Mouse (Mus musculus) heart, embryonic 13.5 days (tissue): ENCODE results near the gene Pitpnc1. TPM values are rescaled to one million over a fixed set of nuclear protein-coding genes. Genes with fewer than 3 reads are reported as not detected.
"Not testable (repeated sequence)": the region's sequence is repeated elsewhere in the genome, so short reads cannot be mapped to it uniquely, and the experiment has no call there.

Experiments used
- ATAC-seq: fragments of 200-750 bp; cut with Nextera tagmentation; 2 replicates; pipeline ENCODE4 v1.8.0; 2017; ENCODE audit warnings: moderate TSS enrichment; ENCODE audit not compliant: insufficient number of reproducible peaks, low FRiP score, low TSS enrichment; ENCODE audit errors: extremely low read depth
- H3K27ac ChIP-seq: fragments of 300-500 bp; sonication (generic); replicated peaks from 2 replicates; pipeline ENCODE4 v1.5.1; 2015; ENCODE audit warnings: moderate library complexity, mild to moderate bottlenecking, inconsistent platforms
- H3K27me3 ChIP-seq: fragments of 300-500 bp; sonication (generic); replicated peaks from 2 replicates; pipeline ENCODE4 v1.6.1; 2015; ENCODE audit warnings: mild to moderate bottlenecking, inconsistent platforms
- H3K36me3 ChIP-seq: fragments of 300-500 bp; sonication (generic); 2 replicates; pipeline ENCODE4 v1.6.1; 2015; ENCODE audit warnings: mild to moderate bottlenecking, inconsistent platforms
- H3K4me1 ChIP-seq: fragments of 300-500 bp; sonication (generic); 2 replicates; pipeline ENCODE4 v1.6.1; 2015; ENCODE audit warnings: inconsistent platforms
- H3K4me2 ChIP-seq: fragments of 300-500 bp; sonication (generic); 2 replicates; pipeline ENCODE4 v1.6.1; 2015; ENCODE audit warnings: inconsistent platforms, mild to moderate bottlenecking, moderate library complexity
- H3K4me3 ChIP-seq: fragments of 300-500 bp; sonication (generic); 2 replicates; pipeline ENCODE4 v1.5.1; 2015; ENCODE audit warnings: moderate library complexity, mild to moderate bottlenecking, inconsistent platforms
- H3K9ac ChIP-seq: fragments of 300-500 bp; sonication (generic); 2 replicates; pipeline ENCODE4 v1.6.1; 2015; ENCODE audit warnings: inconsistent platforms, mild to moderate bottlenecking, moderate library complexity
- H3K9me3 ChIP-seq: fragments of 300-500 bp; sonication (generic); 2 replicates; pipeline ENCODE4 v1.6.1; 2016; ENCODE audit warnings: inconsistent platforms
- WGBS: fragments of 180-500 bp; shearing (Covaris S2); methylation state at CpG from one replicate; pipeline ENCODE4 v1.1.7; 2015; ENCODE audit warnings: mixed read lengths; 5-methylcytosine and 5-hydroxymethylcytosine counted together
- polyA plus RNA-seq: library from polyadenylated mRNA; unstranded; fragments of >200 nt; fragmentation: Nextera tagmentation; extraction: Ambion mirVana; gene quantifications from 2 replicates; pipeline ENCODE4 v1.2.1, GENCODE M21; 2015

Gene Pitpnc1
- 9.3 and 9.9 TPM in 2 replicates for polyA plus RNA-seq

DNA sequence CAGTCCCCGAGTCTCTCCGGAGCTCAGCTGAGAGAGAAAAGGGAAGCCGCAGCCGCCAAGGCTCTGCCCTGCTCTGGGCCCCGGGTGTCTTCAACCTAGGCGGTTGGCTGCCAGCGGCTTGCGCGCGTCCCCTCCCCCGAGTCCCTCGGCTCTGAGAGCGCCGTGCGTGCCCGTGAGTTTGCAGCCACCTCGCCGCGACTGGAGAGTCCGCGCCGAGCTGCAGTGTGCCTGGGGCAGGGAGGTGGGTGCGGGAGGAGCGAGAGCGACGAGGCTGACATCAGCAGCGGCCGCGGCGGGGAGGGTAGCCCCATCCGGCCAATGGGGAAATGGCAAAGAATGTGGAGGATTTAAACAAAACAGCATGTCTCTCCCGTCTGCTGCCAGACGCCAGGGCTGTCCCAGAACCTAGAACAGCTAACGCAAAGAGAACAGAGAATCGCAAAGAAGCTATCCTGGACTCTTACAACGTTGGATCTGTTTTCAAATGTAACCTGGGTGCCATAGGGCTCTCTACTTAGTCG lies at the start of gene Pitpnc1:
TSS of gene Pitpnc1 (minus strand) at position 179 of the 521 bp plus-strand sequence.
- Histone ChIP-seq H3K9me3 (no peaks in the 10 kb centered on the region), H3K36me3 (no peaks in the 10 kb centered on the region), H3K27me3 (no peaks in the 10 kb centered on the region), H3K4me1 (peaks cover 27% of the 10 kb centered on the region), H3K4me2 (peak within 1 kb of the TSS; percentile 95), H3K27ac (peak within 1 kb of the TSS; percentile 88), H3K4me3 (peak within 1 kb of the TSS; percentile 89), H3K9ac (peak within 1 kb of the TSS; percentile 94)
- ATAC-seq = peak; percentile 78
- WGBS = under 1% methylated on average over 37 of the region's 37 CpGs

- H3K9ac ChIP-seq = no peak overlapping the region
- WGBS = 63% methylated on average over 5 of the region's 5 CpGs
- H3K9me3 ChIP-seq = no peaks in the 10 kb centered on the region
- H3K27ac ChIP-seq = no peak overlapping the region
- no peak overlapping the region for H3K4me3 ChIP-seq
- H3K36me3 ChIP-seq = no peaks in the 10 kb centered on the region
- H3K27me3 ChIP-seq = no peaks in the 10 kb centered on the region
- no peak for ATAC-seq
- no peaks in the 10 kb centered on the region for H3K4me1 ChIP-seq
- H3K4me2 ChIP-seq = no peak overlapping the region
These were observed 48.3 kb upstream of the Pitpnc1 start for GRCm38 (mm10) chr11:107518645-107519429.

GRCm38 (mm10) chr11:107516387-107516786 lies 45.9 kb upstream of the Pitpnc1 start:
- ATAC-seq = no peak
- Histone ChIP-seq H3K36me3 (no peaks in the 10 kb centered on the region), H3K27ac (no peak overlapping the region), H3K9ac (no peak overlapping the region), H3K4me3 (no peak overlapping the region), H3K4me1 (peaks cover 6% of the 10 kb centered on the region; the same call in 1 of the 2 replicates), H3K4me2 (no peak overlapping the region), H3K9me3 (no peaks in the 10 kb centered on the region), H3K27me3 (no peaks in the 10 kb centered on the region)
- WGBS = 89% methylated on average over 2 of the region's 2 CpGs

GRCm38 (mm10) chr11:107513047-107513446 lies 42.5 kb upstream of the Pitpnc1 start:
- H3K9me3 ChIP-seq = no peaks in the 10 kb centered on the region
- H3K4me3 ChIP-seq = no peak overlapping the region
- no peak for ATAC-seq
- no peak overlapping the region for H3K9ac ChIP-seq
- H3K36me3 ChIP-seq = no peaks in the 10 kb centered on the region
- peak overlapping the region; percentile 21 for H3K27ac ChIP-seq
- H3K4me2 ChIP-seq = 0 out of 2 replicates have a peak overlapping the region, but pooled peaks have one; percentile 4
- peaks cover 23% of the 10 kb centered on the region for H3K4me1 ChIP-seq
- WGBS = 59% methylated on average over 10 of the region's 10 CpGs
- peaks cover 5% of the 10 kb centered on the region; the same call in 1 of the 2 replicates for H3K27me3 ChIP-seq

- H3K27ac ChIP-seq, H3K36me3 ChIP-seq, ATAC-seq, H3K4me3 ChIP-seq, H3K27me3 ChIP-seq, H3K4me2 ChIP-seq, H3K9me3 ChIP-seq, H3K9ac ChIP-seq: not testable (repeated sequence)
- H3K4me1 ChIP-seq = peaks cover 23% of the 10 kb centered on the region
- 49% methylated on average over 5 of the region's 5 CpGs for WGBS
These were observed 41.5 kb upstream of the Pitpnc1 start for GRCm38 (mm10) chr11:107511954-107512353.

DNA sequence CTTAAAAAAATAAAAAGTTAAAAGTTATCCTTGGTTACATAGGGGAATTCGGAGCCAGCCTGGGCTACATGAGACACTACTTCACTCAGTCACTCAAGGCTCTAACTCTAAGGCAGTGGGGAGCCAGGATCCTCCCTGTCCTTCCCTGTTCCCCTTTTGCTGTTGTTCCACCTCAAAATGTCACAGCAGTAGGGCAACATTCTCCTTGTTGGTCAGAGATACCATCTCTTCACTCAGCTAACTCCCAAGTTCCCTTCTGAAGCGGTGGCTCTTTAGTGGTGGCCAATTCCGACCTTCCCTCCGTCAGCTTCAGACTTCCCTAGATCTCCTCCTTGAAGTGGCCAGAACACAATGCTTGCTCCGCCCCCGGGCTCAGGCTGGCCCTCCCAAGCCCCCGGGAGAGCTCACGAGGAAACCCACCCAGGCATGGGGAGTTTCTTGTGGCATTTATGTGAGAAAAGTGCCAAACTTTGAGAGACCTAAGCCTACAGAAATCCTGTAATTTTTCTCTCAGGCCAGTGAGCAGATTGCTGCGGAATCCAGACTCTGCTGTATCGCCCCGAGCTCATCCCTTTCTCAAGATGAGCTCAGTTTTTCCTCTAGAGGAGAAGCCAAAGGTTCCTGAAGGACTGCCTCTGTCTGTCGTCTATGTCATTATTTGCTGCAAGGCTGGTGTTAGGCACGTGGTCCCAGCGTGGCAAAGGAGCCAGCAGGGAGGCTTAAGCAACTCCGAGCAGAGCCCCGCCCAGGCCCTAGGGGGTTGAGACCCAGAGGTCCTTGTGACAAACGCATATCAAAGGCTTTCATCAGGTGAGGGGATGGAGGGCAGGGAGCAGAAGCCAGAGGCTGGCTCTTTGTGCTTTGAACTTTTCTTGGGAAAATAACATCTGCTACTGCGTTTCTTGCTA lies 40.1 kb upstream of the Pitpnc1 start:
- Histone ChIP-seq H3K4me1 (peaks cover 23% of the 10 kb centered on the region), H3K27ac (no peak overlapping the region), H3K9me3 (no peaks in the 10 kb centered on the region), H3K27me3 (peaks cover 5% of the 10 kb centered on the region; the same call in 1 of the 2 replicates), H3K4me3 (peak overlapping the region; percentile 23), H3K36me3 (no peaks in the 10 kb centered on the region), H3K4me2 (peak overlapping the region; percentile 63), H3K9ac (peak overlapping the region; percentile 42)
- no peak for ATAC-seq
- 2% methylated on average over 18 of the region's 18 CpGs for WGBS

- peaks cover 23% of the 10 kb centered on the region for H3K4me1 ChIP-seq
- H3K27me3 ChIP-seq = peaks cover 5% of the 10 kb centered on the region; the same call in 1 of the 2 replicates
- 16% methylated on average over 11 of the region's 11 CpGs for WGBS
- no peak overlapping the region for H3K9ac ChIP-seq
- H3K27ac ChIP-seq = no peak overlapping the region
- no peak overlapping the region for H3K4me3 ChIP-seq
- H3K9me3 ChIP-seq = no peaks in the 10 kb centered on the region; the same call in 1 of the 2 replicates
- 0 out of 2 replicates have a peak, but pooled peaks cover 5% of the 10 kb centered on the region for H3K36me3 ChIP-seq
- H3K4me2 ChIP-seq = peak overlapping the region; percentile 63
- ATAC-seq = no peak
These were observed 39.3 kb upstream of the Pitpnc1 start for GRCm38 (mm10) chr11:107509631-107510338.

- Histone ChIP-seq H3K4me2 (no peak overlapping the region), H3K9ac (no peak overlapping the region), H3K36me3 (0 out of 2 replicates have a peak, but pooled peaks cover 5% of the 10 kb centered on the region), H3K9me3 (no peaks in the 10 kb centered on the region; the same call in 1 of the 2 replicates), H3K27ac (no peak overlapping the region), H3K4me3 (no peak overlapping the region), H3K4me1 (peaks cover 17% of the 10 kb centered on the region), H3K27me3 (peaks cover 4% of the 10 kb centered on the region; the same call in 1 of the 2 replicates)
- no peak for ATAC-seq
- WGBS = 62% methylated on average over 1 of the region's 1 CpGs
These were observed 35.8 kb upstream of the Pitpnc1 start for GRCm38 (mm10) chr11:107506260-107506659.

- H3K4me1 ChIP-seq, H3K4me3 ChIP-seq, H3K9me3 ChIP-seq, H3K4me2 ChIP-seq, H3K27me3 ChIP-seq, ATAC-seq, H3K27ac ChIP-seq, H3K9ac ChIP-seq: not testable (repeated sequence)
- peaks cover 15% of the 10 kb centered on the region for H3K36me3 ChIP-seq
- 93% methylated on average over 3 of the region's 4 CpGs for WGBS
These were observed 33.9 kb upstream of the Pitpnc1 start for GRCm38 (mm10) chr11:107504364-107504763.

DNA sequence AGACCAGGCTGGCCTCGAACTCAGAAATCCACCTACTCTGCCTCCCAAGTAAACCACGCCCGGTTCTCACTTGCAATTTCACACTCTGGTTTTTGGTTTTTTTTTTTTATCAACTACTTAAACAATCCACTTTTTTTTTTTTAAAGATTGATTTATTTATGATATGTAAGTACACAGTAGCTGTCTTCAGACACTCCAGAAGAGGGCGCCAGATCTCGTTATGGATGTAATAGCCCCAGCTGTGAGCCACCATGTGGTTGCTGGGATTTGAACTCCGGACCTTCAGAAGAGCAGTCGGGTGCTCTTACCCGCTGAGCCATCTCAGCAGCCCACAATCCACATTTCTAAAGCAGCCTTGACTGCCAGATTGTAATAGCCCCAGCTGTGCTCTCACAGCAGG lies 32.3 kb upstream of the Pitpnc1 start:
- Histone ChIP-seq H3K4me1 (no peaks in the 10 kb centered on the region), H3K27me3 (no peaks in the 10 kb centered on the region), H3K9ac (no peak overlapping the region), H3K36me3 (peaks cover 30% of the 10 kb centered on the region), H3K27ac (no peak overlapping the region), H3K9me3 (no peaks in the 10 kb centered on the region; the same call in 1 of the 2 replicates), H3K4me2 (no peak overlapping the region), H3K4me3 (no peak overlapping the region)
- no peak for ATAC-seq
- 78% methylated on average over 8 of the region's 8 CpGs for WGBS
